Mouse (Mus musculus): ENCODE measurements at regions not wholly inside any gene's neighbourhood (a gene's known extent, or its start where the extent isn't known, plus 50 kb on each side); places are given as distances from the start of the nearest gene placed in this dataset.

- DNase-seq (ENCODE audit: low spot score): no peak
Measured at GRCm38 (mm10) chr16:44674198-44674597, 49.9 kb upstream of the Nepro start.

- no peak for DNase-seq (ENCODE audit: low spot score)
Measured at GRCm38 (mm10) chr16:44672422-44672819, 51.7 kb upstream of the Nepro start.

- DNase-seq (ENCODE audit: low spot score): no peak
Measured at GRCm38 (mm10) chr16:44671551-44672421, 52.3 kb upstream of the Nepro start.

- DNase-seq (ENCODE audit: low spot score): no peak
Measured at GRCm38 (mm10) chr16:44668061-44668460, 56.0 kb upstream of the Nepro start.

GRCm38 (mm10) chr16:44667118-44667517 lies 57.0 kb upstream of the Nepro start:
- DNase-seq (ENCODE audit: low spot score): no peak

- no peak for DNase-seq (ENCODE audit: low spot score)
Measured at GRCm38 (mm10) chr16:44666431-44666997, 57.6 kb upstream of the Nepro start.

- no peak for DNase-seq (ENCODE audit: low spot score)
Measured at GRCm38 (mm10) chr16:44665491-44665931, 58.6 kb upstream of the Nepro start.

- no peak for DNase-seq (ENCODE audit: low spot score)
Measured at GRCm38 (mm10) chr16:44662966-44663600, 61.0 kb upstream of the Nepro start.

- no peak for DNase-seq (ENCODE audit: low spot score)
Measured at GRCm38 (mm10) chr16:44660996-44661876, 62.9 kb upstream of the Nepro start.

GRCm38 (mm10) chr16:44658306-44658705 lies 65.8 kb upstream of the Nepro start:
- peak; percentile 40 for DNase-seq (ENCODE audit: low spot score)

GRCm38 (mm10) chr16:44656181-44656580 lies 67.9 kb upstream of the Nepro start:
- no peak for DNase-seq (ENCODE audit: low spot score)

- DNase-seq (ENCODE audit: low spot score): peak; percentile 37
Measured at GRCm38 (mm10) chr16:44655306-44655705, 68.8 kb upstream of the Nepro start.

GRCm38 (mm10) chr16:44648547-44649223 lies 75.4 kb upstream of the Nepro start:
- no peak for DNase-seq (ENCODE audit: low spot score)

GRCm38 (mm10) chr16:44643992-44644391 lies 80.1 kb upstream of the Nepro start:
- no peak for DNase-seq (ENCODE audit: low spot score)

GRCm38 (mm10) chr16:44637100-44637499 lies 78.4 kb upstream of the Boc start:
- DNase-seq (ENCODE audit: low spot score): no peak

- DNase-seq (ENCODE audit: low spot score): no peak
Measured at GRCm38 (mm10) chr16:44634486-44634885, 75.8 kb upstream of the Boc start.

- no peak for DNase-seq (ENCODE audit: low spot score)
Measured at GRCm38 (mm10) chr16:44633059-44633667, 74.5 kb upstream of the Boc start.

GRCm38 (mm10) chr16:44632330-44633058 lies 73.8 kb upstream of the Boc start:
- DNase-seq (ENCODE audit: low spot score): peak; percentile 55

GRCm38 (mm10) chr16:44631357-44632053 lies 72.8 kb upstream of the Boc start:
- no peak for DNase-seq (ENCODE audit: low spot score)

- no peak for DNase-seq (ENCODE audit: low spot score)
Measured at GRCm38 (mm10) chr16:44630861-44631260, 72.2 kb upstream of the Boc start.

Data from ovary, adult 18-20 months (tissue).